Mouse (Mus musculus) forebrain, embryonic 11.5 days (tissue): ENCODE results near the gene Nptxr. TPM values are rescaled to one million over a fixed set of nuclear protein-coding genes. Genes with fewer than 3 reads are reported as not detected.
"Not testable (repeated sequence)": the region's sequence is repeated elsewhere in the genome, so short reads cannot be mapped to it uniquely, and the experiment has no call there.

Experiments
- ATAC-seq: fragments of 200-750 bp; cut with Nextera tagmentation; replicated peaks from 2 replicates; pipeline ENCODE4 v1.8.0; 2017; ENCODE audit warnings: moderate TSS enrichment; ENCODE audit not compliant: low FRiP score
- DNase-seq: peaks from one replicate; pipeline ENCODE4 v3.0.0-alpha.2; 2017; ENCODE audit warnings: low spot score
- H3K27ac ChIP-seq: fragments of 300-500 bp; sonication (generic); 2 replicates; pipeline ENCODE4 v1.5.1; 2014; ENCODE audit warnings: low read depth, low read length
- H3K27me3 ChIP-seq: fragments of 300-500 bp; sonication (generic); 2 replicates; pipeline ENCODE4 v1.6.1; 2014; ENCODE audit warnings: mild to moderate bottlenecking, low read length, mixed read lengths; ENCODE audit not compliant: control insufficient read depth, insufficient read depth
- H3K36me3 ChIP-seq: fragments of 300-500 bp; sonication (generic); 2 replicates; pipeline ENCODE4 v1.6.1; 2014; ENCODE audit warnings: mild to moderate bottlenecking, low read length, moderate library complexity, mixed read lengths; ENCODE audit not compliant: control insufficient read depth, insufficient read depth
- H3K4me1 ChIP-seq: fragments of 300-500 bp; sonication (generic); replicated peaks from 2 replicates; pipeline ENCODE4 v1.6.1; 2014; ENCODE audit warnings: low read length, mixed read lengths; ENCODE audit not compliant: control insufficient read depth, insufficient read depth
- H3K4me2 ChIP-seq: fragments of 300-500 bp; sonication (generic); 2 replicates; pipeline ENCODE4 v1.6.1; 2014; ENCODE audit warnings: low read depth, mild to moderate bottlenecking, low read length, moderate library complexity, mixed read lengths; ENCODE audit not compliant: severe bottlenecking
- H3K4me3 ChIP-seq: fragments of 300-500 bp; sonication (generic); 2 replicates; pipeline ENCODE4 v1.5.1; 2014; ENCODE audit warnings: low read depth, low read length
- H3K9ac ChIP-seq: fragments of 300-500 bp; sonication (generic); 2 replicates; pipeline ENCODE4 v1.6.1; 2014; ENCODE audit warnings: low read length
- H3K9me3 ChIP-seq: fragments of 300-500 bp; sonication (generic); 2 replicates; pipeline ENCODE4 v1.6.1; 2016; ENCODE audit warnings: low read length, mixed read lengths; ENCODE audit not compliant: control insufficient read depth
- WGBS: fragments of 180-500 bp; shearing (Covaris S2); extraction: QIAGEN DNeasy Blood & Tissue Kit; methylation state at CpG from one replicate; pipeline ENCODE4 v1.1.7; 2014; 5-methylcytosine and 5-hydroxymethylcytosine counted together
- polyA plus RNA-seq: library from polyadenylated mRNA; unstranded; fragments of >200 nt; fragmentation: Nextera tagmentation; extraction: Ambion mirVana; gene quantifications from 2 replicates; pipeline ENCODE4 v1.2.1, GENCODE M21; 2014

Gene Nptxr
- polyA plus RNA-seq, 1 experiment from 2014 or later, result 1.4 TPM

DNA sequence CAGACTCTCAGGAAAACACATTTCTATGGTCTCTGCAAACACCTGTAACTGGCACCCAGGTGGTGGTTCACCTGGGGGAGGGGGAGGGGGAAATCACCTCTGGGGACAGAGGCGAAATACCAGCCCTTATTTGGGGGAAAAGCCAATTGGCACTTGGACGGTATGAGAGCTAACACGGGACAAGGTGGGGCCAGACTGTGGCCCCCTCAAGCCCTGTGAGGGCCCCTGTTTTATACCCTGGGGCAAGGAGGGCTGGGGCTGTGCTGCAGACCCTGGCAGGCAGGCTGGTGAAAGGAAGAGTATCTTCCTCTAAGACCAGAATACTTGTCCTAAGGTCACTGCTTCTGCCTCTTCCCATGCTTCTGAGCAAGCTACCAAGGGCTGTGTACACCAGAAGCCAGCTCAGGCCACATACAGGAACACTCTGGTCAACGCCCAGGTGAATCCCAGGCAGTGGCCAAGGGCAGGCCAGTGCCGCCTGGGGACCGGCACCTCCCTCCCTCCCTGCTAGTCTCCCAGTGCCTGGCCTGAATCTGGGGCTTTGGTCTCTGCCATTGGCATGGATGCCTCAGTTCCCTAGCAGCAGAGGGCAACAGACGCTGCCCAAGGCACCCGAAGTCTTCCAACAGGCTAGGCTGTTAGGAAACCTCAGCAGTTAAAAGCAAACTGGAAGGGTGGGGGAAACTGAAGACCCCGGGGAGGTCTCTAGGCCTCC, 21.8 kb upstream of the Nptxr start:
- H3K9ac ChIP-seq, result no peak overlapping the region
- DNase-seq, result no peak
- H3K4me2 ChIP-seq, result no peak overlapping the region
- no peak for ATAC-seq
- H3K27me3 ChIP-seq, result no peaks in the 10 kb centered on the region
- H3K4me3 ChIP-seq, result no peak overlapping the region
- no peak overlapping the region for H3K27ac ChIP-seq
- no peaks in the 10 kb centered on the region for H3K9me3 ChIP-seq
- H3K36me3 ChIP-seq, result peaks cover 4% of the 10 kb centered on the region
- peaks cover 9% of the 10 kb centered on the region; the same call in 1 of the 2 replicates for H3K4me1 ChIP-seq
- 91% methylated on average over 9 of the region's 9 CpGs for WGBS

DNA sequence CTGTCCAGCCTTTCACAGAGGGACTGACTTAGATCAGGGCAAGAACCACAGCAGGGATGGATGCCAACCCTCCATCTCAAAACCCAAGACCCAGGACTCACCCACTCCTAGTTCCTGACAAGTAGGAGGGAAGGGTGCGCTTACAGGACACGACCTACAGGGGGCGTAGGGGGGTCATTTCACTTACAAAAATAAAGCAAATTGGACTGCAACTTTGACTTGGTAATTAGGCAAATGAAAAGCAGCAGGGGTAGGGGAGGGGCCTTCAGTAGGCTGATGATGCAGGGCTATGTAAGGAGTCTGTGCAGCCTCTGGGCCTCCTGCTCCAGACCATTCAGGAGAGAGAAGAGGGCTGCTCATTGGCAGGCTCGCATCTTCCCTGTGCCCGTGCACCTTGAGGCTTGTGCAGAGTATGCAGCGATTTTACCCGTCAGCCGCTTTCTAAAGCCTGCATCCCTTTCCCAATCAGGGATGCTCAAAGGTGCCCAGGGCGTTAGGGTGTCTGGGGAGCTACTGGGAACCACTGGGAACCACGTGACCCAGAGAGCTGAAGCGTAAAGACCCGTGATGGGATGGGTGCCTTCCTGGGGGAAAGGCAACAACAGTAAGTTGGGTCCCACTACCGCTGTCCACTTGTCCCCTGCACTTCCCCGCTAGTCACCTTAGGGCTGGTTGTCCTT, 20.7 kb upstream of the Nptxr start:
- Histone ChIP-seq H3K9ac (no peak overlapping the region; the same call in 1 of the 2 replicates), H3K9me3 (no peaks in the 10 kb centered on the region), H3K27me3 (no peaks in the 10 kb centered on the region), H3K4me3 (no peak overlapping the region), H3K4me2 (no peak overlapping the region), H3K36me3 (peaks cover 4% of the 10 kb centered on the region), H3K27ac (no peak overlapping the region), H3K4me1 (peaks cover 7% of the 10 kb centered on the region; the same call in 1 of the 2 replicates)
- WGBS, result 53% methylated on average over 14 of the region's 14 CpGs
- DNase-seq, result peak; percentile 81
- 0 out of 2 replicates have a peak, but pooled peaks have one; percentile 52 for ATAC-seq

DNA sequence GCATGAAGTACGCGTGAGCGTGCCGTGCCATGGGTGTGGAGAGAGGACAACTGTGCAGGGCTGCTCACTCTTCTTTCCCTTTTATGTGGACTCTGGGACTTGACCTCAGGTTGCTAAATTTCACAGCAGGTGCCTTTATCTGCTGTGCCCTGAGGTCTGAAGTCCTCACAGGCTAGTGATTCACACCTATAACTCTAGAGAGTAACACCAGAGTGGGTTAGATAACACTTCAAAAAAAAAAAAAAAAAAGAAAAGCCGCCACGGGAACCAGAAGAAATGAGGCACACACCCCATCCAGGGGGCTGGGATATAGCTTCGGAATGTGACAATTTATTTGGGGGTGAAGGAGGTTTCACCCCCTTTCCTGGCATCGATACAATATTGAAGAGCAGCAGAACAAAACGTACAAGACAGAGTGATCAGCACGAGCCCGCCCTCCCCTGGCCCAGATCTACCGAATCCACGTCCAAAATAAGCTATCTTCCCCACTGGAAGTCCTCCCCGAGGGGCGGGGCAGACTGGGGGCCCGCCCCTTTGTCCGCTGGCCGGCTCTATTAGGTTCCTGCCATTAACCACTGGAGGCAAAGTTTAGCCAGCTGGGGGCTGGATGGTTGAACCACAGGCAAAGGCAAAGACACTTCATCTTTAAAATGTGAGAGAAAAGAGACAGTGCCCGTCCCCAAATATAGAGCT, 19.2 kb upstream of the Nptxr start:
- Histone ChIP-seq H3K9ac (no peak overlapping the region), H3K4me1 (0 out of 2 replicates have a peak, but pooled peaks cover 3% of the 10 kb centered on the region), H3K4me2 (no peak overlapping the region), H3K27ac (no peak overlapping the region), H3K9me3 (no peaks in the 10 kb centered on the region; the same call in 1 of the 2 replicates), H3K27me3 (no peaks in the 10 kb centered on the region), H3K36me3 (peaks cover 4% of the 10 kb centered on the region), H3K4me3 (no peak overlapping the region)
- 78% methylated on average over 19 of the region's 19 CpGs for WGBS
- ATAC-seq (no peak), DNase-seq (no peak)

DNA sequence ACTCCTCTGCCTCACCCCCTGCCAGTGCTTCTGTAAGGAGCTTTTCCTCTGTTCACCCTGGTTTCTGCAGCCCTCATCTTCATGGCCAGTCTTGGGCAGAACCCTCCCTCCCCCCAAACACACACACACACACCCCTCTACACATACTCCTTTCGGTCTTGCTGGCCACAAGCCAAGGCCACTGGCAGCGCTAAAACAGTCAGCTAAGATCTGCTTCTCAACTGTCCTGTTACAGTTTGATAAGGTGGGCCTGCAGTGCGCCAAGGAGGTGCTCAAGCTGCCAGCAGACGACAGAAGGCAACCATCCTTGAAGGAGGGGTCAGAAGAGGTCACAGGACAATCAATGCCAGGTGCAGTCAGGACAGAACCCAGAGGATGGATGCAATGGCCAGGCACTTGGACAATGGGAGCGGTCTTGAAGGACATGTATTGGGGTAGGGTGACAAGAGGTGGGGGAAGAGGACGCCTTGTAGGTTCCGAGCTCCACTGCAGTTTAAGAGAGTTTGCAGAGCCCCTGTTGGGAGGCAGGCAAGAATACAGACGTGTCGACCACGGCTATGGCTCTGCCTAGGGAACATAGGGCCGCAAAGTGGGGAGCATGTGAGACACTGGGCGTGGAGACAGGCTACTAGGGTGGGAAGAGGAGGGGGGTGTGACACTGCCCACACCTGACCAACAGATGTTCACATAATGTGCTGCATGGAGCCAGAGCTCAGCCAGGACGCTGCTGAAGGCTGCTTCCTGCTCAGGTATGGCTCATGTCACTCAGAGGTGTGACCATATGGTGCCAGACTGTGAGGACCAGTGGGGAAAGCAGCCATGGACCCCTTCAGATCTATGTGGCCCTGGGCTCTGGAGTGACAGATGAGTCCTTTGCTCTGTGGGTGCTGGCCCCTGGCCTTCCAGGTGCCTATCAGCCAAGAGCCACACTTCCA, 18.0 kb upstream of the Nptxr start:
- DNase-seq (no peak), ATAC-seq (no peak)
- Histone ChIP-seq H3K4me3 (no peak overlapping the region), H3K27ac (no peak overlapping the region), H3K27me3 (no peaks in the 10 kb centered on the region), H3K9ac (no peak overlapping the region), H3K4me1 (0 out of 2 replicates have a peak, but pooled peaks cover 3% of the 10 kb centered on the region), H3K9me3 (no peaks in the 10 kb centered on the region; the same call in 1 of the 2 replicates), H3K36me3 (peaks cover 4% of the 10 kb centered on the region), H3K4me2 (no peak overlapping the region)
- WGBS, result 81% methylated on average over 13 of the region's 13 CpGs

DNA sequence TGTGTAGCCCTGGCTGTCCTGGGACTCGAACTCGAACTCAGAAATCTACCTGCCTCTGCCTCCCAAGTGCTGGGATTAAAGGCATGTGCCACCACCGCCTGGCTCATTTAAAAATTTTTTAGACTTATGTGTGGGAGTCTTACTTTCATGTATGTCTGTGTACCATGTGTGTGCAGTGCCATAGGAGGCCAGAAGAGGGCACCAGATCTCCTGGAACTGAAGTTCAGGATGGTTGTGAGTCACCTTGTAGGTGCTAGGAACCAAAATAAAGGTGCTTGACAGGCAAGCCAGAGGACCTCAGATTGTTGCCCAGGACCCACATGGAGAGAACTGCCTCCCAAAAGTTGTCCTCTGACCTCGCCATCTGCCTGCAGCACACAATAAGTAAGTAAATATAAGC, 13.8 kb upstream of the Nptxr start:
- Histone ChIP-seq H3K4me2 (no peak overlapping the region), H3K9ac (no peak overlapping the region)
- WGBS, result 80% methylated on average over 4 of the region's 4 CpGs

DNA sequence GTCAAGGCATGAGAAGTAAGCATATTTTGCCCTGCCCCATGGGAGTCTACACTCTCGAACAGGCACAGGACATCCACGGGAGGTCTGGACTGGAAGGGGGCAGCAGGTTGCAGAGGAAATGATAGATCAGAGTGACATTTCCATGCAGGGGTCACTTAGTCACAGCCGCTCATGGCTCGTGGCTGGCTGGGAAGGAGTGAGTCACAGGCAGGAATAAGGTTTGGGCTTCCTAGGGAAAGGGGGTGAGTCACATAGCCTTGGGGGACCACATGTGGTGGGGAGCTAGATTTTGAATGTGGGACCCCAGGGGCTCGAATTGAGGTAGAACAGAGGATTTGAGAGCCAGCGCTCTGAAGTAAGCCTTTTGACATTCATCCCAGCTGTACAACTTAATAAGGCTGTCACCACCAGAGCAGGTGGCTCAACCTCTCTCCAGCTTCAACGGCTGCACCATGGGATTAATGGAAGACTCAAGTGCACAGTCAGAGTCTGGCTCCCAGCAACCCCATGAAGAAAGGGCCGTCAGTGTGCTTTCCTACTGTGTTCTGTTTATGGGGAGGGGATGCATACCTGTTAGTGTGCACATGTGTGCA, 9.2 kb upstream of the Nptxr start:
- Histone ChIP-seq H3K4me3 (no peak overlapping the region), H3K4me1 (no peaks in the 10 kb centered on the region), H3K4me2 (no peak overlapping the region), H3K27me3 (no peaks in the 10 kb centered on the region), H3K9me3 (no peaks in the 10 kb centered on the region; the same call in 1 of the 2 replicates), H3K9ac (no peak overlapping the region), H3K36me3 (no peaks in the 10 kb centered on the region), H3K27ac (no peak overlapping the region)
- no peak for ATAC-seq
- WGBS, result 63% methylated on average over 8 of the region's 8 CpGs
- DNase-seq, result no peak

More for the DNA sequence above, 13.8 kb upstream of the Nptxr start:
- no peaks in the 10 kb centered on the region; the same call in 1 of the 2 replicates for H3K9me3 ChIP-seq
- H3K27ac ChIP-seq, result no peak overlapping the region
- no peak for DNase-seq
- peaks cover 3% of the 10 kb centered on the region for H3K36me3 ChIP-seq
- no peaks in the 10 kb centered on the region for H3K4me1 ChIP-seq
- ATAC-seq, result no peak
- H3K4me3 ChIP-seq, result no peak overlapping the region
- H3K27me3 ChIP-seq, result no peaks in the 10 kb centered on the region

DNA sequence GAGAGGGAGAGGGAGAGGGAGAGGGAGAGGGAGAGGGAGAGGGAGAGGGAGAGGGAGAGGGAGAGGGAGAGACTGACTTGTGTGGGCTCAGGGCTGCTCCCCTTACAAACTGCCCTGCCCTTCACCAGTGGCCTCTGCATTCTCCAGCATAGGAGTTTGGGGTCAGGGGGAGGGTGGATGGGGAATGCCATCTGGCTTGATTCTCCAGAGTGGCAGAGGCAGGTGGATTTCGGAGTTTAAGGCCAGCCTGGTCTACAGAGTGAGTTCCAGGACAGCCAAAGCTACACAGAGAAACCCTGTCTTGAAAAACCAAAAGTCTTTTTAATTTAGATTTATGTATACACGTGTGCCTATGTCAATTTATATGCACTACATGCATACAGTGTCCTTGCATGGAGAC, 8.3 kb upstream of the Nptxr start:
- WGBS, result 69% methylated on average over 2 of the region's 2 CpGs
- not testable (repeated sequence) for ATAC-seq, H3K4me2 ChIP-seq, H3K27me3 ChIP-seq, DNase-seq, H3K36me3 ChIP-seq, H3K4me1 ChIP-seq, H3K9ac ChIP-seq, H3K4me3 ChIP-seq, H3K27ac ChIP-seq, H3K9me3 ChIP-seq
